Mouse (Mus musculus) heart, postnatal 4 days (tissue): ENCODE measurements at regions not wholly inside any gene's neighbourhood (a gene's known extent, or its start where the extent isn't known, plus 50 kb on each side); places are given as distances from the start of the nearest gene placed in this dataset.

ENCODE experiments used
- DNase-seq: peaks from one replicate; pipeline ENCODE4 v3.0.0; 2021

DNA sequence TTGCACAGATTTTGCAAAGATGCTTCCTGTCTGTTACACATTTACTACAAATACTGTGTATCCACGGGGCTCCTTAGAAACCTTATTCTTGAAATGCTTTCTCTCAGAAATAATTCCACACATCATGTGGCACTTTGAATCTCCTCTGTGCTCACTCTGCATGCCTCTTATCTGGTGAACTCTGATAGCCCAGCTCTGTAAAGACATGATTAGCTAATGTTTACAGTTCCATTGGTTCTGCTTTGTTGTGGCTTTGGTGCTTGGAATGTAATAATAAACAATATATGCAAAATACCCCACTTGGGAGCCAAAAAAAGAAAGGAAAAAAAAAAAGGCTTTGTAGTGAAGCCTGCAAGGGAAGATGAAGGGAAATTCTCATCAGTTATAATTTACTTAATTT lies 106.7 kb upstream of the Frmd6 start:
- no peak for DNase-seq

DNA sequence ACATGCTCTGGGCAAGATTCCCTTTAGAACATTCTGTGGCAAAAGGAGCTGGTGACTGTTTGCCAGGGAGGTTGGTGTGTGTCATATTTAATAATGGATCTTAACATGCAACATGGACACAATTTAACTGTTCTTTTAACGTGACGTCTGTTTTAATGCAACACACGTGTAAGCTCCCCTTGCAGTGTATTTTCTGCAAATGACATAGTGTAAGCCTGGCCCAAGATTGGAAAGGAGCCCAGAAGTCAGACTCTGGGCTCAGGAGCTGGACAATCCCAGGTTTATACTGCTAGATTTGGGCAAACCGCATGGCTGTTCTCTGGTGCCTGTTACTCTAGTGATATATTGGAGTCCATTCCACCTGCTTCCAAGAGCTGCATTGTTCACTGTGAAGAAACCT lies 106.1 kb upstream of the Frmd6 start:
- peak; percentile 33 for DNase-seq

DNA sequence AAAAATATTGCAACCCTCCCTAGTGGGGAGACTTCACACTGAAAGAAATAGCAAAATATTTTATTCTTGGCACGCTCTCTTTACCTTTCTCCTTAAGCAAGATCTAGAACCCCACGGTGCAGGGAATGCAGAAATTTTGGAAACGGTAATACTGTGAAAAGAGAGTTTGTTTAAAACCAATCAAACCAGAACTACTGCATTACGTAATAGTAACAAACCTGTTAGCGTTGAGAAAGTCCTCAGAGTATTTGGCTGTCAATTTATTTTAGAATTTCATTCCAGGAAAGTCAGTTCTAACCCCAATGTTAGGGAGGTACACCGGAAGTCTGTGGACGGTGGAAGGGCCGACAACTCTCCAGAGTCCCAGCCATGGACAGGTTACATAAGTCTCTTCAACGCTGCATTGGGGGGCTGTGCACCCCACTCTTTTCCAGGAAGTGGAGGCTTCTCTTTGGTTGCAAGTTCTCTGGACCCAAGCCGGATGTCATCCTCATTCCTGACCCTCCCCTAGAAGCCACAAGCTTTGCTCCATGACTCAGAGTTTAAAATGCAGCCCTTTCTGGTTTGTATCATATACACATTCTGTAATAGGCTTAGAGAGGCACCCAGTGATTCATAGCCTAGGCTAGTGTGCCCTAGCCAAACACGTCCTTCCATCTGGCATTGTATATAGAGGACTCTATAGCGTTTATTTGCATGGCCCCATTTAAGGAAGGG lies 105.0 kb upstream of the Frmd6 start:
- DNase-seq: no peak

DNA sequence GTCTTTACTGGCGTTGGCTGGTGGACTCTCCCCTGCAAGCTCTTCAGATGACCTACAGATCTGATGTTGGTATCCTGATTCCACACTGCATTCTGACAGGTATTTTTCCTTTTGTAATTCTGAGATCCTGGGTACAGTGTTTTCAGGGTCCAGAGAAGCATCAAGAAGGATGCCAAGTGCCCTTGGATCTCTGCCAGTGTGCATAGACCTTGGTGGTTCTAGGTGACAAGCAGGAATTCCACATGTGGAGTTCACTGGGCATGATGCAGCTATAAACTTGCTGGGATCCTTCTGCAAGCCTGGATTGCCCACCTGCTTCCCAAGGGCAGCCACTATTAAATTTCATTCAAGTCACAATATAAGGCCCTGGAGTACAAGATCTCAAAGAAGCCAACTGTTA lies 100.0 kb upstream of the Frmd6 start:
- DNase-seq: no peak

DNA sequence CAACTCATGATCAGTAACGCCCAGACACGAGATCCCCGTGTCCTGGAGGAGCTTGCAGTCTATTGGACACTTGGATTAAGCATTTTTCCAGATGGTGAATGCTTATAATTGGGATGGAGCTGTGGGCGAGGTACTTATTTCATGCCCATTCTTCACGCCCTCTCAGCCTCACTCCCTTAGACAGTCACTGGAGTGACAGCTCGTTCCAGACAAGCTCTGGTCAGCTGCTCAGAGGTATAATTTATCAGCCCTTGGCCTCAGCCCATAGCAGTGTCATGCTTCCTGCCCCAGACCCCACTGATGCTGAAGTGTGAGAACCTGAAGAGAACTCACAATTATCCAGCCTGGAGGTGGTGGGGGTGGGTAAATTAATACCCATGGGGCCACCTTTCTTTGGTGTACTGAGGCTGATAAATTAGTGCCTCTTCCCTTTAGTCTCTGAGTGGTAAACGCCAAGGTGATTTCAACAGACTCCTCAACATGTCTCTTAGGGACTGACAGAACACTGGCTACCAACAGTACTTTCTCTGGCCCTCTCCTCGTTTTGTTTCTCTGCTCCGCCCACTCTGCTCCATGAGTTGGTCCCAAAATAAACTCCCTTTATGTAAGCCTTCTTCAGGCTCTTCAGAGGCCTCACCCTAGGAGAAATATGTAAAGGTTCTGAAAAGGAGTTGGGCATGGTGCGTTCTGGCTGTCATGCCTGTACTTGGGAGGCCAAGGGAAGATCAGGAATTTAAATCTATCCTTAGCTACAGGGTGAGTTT lies 97.6 kb upstream of the Frmd6 start:
- no peak for DNase-seq

DNA sequence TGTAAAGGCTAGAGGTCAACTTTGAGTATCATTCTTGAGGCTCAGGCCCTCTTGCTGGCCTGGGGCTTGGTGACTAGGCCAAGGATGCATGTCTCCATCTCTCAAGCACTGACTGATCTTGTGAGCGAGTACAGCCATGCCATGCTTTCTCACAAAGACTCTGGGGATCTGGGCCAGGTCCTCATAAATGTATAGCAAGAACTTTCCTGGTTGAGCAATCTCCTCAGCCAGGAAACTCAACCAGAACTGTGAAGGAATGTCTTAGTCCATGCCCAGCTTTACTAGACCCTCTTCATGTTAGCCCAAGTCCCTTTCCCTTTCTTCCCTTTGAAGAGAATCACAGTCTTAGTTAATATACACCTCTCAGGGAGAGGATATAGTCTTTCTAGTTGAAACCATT lies 96.9 kb upstream of the Frmd6 start:
- DNase-seq: no peak

DNA sequence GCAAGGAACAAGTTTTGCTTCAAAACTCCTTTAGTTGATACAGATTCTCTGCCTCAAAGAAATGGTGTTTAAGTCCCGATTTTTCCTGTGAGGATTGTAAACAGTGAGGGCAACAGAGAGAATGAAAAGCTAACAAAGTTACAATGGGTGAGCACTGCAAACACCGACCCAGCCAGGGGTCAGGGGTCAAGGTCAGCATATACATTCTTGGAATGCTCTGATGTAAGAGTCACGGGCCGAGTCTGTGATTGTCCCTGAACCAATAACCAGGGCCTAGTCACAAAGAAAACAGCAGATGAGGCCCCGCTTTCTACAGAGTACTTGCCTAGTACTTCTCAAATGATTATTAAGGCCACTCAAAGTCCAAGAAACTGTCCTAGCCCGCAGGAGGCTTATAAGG lies 95.4 kb upstream of the Frmd6 start:
- DNase-seq: no peak

DNA sequence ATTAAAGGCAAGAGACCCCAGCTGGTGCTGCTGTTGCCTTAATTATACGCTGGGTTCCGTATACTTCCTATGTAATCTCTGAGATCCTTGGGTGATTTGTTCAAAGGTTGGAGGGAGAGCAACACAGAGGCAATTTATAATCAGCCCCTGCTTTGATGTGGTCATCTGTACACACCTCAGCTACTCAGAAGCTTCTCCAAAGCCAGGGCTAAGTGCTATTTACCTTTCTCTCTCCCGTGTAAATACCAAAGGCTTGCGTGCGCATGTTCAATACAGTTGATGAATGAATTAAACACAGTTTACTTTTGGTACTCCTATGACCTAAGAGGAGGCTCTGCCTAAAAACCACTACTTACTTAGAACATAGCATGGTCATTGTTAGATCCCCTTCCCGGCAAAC lies 93.8 kb upstream of the Frmd6 start:
- no peak for DNase-seq

DNA sequence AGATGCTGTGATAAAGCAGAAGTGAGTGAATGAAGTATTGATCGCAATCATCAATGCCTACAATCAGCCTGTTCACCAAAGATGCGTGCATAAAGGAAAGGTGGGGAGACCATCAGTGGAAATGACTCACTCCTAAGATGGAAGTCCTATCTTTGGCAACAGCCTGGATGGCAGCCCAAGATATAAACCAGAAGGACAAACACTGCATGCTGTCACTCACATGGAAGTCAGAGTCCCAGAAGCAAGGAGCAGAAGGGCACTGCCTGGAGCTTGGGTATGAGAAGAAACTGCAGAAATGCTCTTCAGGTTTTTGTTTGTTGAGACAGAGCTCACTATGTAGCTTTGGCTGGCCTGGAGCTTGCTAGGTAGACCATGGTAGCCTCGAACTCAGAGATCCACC lies 92.7 kb upstream of the Frmd6 start:
- DNase-seq: no peak

DNA sequence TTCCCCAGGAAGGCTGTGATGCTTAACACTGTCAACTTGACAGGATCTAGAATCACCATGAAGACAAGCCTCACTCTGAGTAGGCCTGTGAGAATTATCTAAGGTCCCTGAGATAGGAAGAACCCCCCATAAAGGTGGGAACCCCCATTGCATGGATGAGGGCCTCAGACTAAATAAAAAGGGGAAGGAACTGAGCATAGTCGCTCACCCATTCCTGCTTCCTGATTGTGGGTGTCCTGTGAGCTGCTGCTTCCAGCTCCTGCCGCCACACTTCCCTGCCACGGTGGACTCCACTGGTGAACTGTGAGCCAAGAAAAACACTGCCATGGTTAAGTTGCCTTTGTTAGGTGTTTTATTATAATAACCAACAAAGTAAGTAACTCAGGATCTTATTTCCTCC lies 86.8 kb upstream of the Frmd6 start:
- DNase-seq: no peak

DNA sequence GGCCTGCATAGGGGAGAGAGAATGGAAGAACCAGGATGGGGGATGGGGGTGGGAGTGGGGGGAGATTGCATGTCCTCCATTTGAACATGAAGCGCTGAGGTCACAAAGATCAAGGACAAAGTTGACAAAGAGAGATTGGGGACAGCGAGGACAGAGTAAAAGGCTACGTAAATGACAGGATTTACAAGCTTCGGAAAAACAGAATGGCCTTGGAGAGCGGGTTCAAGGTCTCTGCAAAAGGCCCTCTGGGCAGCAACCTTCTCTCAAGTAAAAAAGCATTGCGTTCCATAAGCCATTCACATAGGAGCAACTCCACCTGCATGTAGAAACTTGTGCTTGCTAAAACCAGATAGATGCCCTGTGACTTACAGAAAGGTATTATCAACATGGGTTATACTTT lies 86.0 kb upstream of the Frmd6 start:
- DNase-seq: no peak

DNA sequence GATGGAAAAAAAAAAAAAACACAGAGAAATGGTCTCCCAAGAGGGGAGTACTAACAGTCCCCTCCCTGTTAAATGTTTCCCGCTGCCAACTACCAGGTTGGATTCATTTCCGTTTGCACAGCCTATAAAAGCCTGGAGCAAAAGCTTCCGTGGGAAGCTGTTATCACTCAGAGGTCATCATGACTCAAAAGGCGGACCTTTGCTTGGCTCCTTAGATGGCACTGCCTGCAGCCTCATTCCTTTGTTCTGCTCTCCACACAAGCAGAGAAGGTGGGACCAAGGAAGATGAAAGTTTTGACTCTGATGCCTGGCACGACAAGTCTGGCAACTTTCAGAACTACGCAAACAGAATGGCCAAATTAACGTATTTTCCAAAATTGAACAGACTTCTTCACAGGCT lies 85.5 kb upstream of the Frmd6 start:
- no peak for DNase-seq

DNA sequence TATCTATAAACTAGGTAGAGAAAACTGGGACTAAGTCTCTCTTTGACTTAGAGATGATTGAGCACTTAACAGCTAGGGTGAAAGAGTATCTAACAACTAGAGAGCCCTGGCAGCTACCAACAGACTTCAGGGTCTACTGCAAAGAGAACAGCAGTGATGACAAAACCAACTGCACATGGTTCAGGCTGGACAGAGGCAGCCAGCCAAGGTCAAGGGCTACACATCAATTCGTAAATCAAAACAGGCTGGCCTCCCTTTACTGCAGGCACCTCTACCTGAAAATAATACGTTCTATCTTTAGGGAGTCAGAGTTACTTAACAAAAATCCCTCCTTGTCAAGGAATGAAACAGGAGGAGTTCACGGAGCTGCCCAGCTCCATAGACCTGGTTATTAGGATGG lies 82.5 kb upstream of the Frmd6 start:
- DNase-seq: no peak

DNA sequence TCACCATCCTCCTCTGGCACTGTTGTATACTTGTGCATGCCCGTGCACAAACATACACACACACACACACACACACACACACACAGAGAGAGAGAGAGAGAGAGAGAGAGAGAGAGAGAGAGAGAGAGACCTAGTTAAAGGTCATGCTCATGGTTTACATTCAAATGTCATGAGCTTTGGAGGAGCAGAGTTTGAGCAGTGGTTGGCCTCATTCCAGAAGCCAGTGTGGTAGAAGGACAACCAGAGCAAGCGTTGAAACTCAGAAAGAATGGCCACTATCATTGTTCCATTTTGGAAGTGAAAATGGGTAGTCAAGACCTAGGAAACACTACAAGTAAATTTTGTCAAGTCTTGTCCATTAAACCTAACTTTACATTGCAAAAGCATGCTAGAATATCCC lies 79.6 kb upstream of the Frmd6 start:
- DNase-seq: peak; percentile 30

DNA sequence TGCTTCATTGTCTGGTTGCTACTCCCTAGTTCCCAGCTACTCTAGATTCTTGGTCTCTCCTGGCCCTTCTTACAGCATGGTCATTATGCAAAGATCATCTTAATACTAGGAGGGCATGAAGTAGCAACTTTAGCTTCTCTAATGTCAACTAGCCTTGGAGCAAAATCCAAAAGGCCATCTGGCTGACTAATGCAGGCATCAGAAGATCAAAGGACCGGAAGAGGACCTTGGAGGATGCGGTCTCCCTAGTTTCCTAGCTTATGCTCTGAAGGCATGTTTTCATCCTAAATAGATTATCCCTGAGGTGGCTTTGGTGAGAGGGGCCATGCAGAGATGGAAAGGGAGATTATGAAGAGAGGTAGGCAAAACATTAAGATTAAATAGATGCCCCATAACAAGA lies 75.7 kb upstream of the Frmd6 start:
- DNase-seq: no peak

DNA sequence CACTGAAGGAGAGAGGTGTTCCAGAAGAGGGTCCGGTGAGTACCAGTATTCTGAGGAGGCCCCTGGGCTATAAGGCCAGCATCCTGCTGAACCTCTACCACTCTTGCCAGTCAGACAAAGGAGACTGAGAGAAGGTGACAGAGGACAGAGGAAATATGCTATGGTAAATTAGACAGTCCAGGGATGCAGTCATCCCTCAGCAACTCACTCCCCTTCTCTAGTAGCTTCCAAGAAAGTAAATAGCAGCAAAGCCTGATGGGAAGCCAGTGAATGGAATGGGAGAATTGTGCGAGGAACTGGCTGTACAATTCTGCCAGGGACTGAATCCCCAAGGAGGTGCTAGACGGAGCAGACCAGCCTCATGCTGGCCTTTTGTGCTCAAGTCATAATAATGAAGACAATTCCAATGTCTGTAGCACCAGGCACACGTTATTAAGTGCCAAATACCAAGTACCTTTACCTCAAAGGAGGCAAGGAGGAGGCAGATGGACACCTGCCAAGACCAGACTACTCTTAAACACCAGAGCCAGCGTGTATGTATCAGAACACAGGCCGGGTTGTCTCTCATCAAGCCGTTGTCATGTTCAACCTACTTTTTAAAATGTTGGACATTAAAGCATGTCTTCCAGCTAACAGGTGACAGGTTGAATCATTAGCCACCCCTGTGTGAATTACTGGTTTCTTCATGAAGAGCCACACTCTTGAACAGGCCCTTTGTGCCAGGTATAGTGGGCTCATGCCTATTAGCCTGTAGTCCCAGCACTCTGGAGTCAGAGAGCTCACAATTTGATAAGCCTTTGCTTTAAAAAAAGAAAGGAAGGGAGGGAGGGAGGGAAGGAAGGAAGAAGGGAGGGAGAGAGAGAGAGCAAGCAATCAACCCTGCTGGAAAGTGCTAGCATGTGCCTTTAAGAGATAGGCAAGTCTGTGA lies 74.4 kb upstream of the Frmd6 start:
- no peak for DNase-seq

DNA sequence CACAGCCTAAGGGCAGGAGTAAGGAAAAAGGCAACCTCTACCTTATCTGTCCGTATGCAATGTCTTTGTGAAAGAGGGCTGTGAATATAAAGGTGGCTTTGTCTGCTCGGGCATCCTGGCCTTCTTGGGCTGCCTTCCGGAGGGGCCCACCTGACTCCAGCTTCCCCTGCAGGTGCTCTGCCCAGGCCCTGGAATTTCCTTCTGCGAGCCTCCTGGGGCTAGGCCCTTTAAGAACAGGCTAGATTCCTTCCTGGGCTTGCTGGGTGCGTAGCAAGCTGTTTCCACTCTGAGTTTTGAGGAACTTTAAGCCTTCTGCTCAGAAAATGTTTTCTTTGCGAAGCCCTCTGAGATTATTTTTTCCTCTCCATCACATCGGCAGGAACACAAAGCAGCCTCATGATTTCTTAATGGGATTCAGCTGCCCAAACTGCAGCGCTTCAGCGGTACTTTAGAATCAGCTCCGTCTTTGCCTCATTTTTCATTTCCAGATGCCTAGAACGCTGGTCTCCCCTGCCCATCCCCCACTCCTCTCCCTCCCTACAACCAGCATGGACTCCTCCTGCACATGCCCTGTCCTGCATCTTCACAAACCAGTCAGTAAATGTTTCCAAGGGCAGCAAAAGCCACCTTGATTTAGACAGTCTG lies 72.9 kb upstream of the Frmd6 start:
- DNase-seq: peak; percentile 29

DNA sequence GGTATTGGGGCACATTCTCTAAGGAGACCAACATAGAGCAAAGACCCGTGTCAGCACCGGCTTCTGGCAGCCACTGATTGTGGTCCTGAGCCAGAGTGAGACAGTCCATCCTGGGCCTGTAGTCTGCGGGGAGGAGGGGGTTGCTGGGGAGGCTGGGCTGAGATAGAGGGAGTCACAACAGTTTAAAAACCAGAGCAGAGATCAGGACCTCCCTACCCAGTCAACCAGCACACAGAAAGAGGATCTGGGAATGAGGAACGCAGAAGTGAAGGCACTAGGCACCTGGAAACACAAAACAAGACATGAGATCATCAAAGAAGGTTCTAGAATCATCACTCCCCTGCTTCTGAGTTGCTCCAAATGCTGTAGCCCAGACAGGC lies 72.4 kb upstream of the Frmd6 start:
- no peak for DNase-seq

DNA sequence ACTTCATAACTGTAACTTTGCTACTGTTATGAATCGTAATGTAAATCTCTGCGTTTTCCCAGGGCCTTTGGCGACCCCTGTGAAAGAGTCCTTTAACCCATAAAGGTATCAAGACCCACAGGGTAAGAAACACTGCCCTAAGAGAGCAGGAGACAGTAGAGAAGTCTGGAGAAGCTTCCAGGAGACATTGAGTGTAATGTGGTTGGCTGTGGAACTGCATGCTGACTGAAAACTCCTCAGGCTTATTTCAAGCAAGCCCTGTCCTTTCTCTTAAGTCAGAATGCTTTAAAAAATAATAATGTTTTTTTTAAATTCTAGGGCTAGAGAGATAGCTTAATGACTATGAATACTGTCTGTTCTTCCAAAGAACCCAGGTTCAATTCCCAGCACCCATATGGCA lies 71.9 kb upstream of the Frmd6 start:
- no peak for DNase-seq

DNA sequence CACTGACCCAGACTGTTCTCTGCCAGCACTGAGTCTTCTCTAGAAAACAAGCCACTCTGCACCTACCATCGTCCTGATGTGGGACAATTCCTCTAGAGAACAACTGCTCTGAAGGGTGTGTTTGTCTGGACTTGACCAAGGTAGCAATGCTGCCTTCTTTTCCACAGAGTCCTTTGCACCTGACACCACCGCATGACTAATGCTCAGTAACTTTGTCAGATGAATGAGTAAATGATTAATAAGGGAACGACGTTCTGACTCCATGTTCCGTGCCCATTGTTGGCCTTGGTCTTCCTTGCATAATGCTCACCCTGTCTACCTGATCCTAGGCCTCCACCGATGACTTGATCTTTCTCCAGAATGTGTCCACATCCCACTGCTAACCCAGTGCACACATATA lies 67.2 kb upstream of the Frmd6 start:
- DNase-seq: no peak

DNA sequence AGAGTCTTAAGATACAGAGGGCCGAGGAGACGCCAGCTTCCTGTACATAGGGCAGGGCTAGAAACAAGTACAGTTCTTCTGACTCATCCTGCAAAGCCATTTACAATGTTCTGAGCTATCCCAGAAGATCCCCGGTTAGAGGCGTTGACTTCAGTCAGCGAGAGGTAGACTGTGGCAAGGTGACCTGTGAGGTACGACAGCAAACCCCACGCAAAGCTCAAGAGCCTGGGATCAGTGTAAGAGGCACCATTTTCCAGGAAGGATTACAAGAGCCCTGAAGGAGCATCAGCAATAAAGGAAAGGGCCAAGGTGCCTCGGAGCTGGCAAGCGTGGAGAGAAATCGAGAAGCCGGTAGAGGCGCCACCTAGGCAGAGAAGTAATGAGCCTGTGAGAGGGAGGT lies 61.8 kb upstream of the Frmd6 start:
- DNase-seq: no peak

DNA sequence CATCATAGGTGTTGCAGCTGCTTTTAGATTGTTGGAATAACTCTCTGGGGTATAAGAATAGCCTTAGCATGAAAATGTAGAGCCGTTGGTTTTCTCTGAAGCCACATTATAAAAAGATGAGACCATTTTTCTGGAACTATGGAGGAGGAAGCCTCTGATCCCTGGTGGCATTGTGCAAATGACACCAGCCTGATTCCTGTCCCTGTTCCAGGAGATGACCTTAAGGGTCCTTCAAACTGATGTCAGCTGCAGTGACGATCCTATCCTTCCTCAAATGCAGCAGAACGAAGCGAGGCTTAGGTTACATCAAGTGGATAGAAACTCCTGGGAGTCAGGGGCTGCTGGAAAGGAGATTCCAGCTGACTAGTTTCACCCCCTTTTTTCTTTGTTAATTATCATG lies 59.0 kb upstream of the Frmd6 start:
- no peak for DNase-seq

DNA sequence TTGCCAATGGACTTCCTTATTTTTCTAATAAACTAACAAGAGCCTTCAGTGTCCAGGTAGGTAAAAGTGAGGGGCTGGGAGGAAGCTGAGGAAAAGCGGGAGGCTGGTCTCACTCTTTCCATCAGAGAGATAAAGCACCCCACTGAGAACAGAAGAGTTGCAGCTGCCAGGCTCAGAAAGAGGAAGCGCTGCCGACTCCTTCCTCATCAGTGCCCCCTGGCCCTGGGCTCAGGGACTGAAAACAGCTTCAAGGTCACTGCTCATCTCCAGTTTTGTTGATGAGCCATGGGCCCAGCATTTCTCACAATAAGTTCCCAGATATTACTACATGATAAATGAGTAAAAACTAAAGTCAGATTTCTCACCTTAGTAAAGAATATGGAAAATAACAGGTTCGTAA lies 57.4 kb upstream of the Frmd6 start:
- no peak for DNase-seq
